Mouse (Mus musculus): ENCODE measurements around the gene Use1.

Use1 gene

DNA sequence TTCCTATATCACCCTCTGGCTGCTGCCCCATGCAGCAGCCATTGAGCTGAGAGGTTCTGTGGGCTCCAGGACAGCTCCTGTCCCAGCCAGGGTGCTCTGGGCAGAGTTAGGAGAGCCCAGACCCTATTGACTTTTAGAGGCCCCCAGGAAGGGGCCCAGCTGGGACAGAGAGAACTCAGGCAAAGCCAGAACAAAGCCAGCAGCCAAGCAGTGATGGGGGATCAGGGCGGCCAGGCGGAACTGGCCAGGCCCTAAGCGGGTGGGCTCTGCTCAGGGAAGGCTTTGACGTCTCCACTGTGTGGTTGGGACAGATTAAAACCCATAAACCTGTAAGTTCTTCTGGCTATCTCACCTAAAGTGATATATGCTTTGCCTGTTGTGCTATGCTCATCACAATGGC is 12.4 kb downstream of the Use1 start:
- no peak for DNase-seq

GRCm38 (mm10) chr8:71379512-71380075 is 12.9 kb downstream of the Use1 start:
- peak; percentile 57 for DNase-seq

DNA sequence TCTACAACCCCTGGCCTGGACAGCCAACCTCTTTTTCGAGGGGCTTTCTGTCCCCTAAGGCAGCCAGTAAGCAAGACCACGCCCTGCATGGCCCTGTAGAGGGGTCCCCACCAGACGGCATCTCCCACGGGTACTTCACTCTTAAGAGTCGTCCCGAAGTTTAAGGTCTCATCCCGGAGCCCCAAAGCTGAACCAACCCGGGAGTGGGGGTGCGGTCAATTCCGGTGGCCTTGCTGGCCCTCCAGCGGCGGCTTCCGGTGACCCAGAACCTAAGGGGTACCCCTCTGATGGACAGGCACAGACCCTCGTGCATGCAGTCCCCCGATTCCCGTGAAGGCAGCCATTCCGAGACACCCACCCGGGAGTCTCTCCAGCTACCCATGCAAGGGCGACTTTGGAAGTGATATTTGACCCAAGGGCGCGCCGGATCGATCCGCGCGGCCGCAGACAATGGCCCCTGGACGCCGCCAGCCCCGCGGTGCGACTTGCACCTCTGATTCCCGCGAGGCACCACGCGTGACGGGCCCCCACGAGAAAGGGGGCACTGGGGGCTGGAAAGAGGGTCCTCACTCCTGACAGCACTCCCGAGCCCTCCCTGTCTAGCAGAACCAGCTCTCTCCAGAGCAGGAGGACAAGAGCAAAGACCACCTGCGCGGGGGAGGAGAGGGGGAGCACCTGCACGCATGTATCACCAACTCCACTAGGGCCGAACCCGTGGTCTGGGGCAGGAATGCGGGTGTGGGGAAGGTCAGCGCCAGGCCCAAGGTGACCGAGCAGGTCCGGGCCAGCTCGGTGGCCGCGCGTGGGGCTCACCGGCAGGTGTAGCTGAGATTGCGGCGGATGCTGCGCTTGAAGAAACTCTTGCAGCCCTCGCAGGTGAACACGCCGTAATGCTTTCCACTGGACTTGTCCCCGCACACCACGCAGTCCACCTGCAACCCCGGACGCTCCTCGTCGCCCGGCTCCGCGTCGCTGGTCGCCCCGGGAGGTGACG is 13.8 kb downstream of the Use1 start:
- peak; percentile 61 for DNase-seq

DNA sequence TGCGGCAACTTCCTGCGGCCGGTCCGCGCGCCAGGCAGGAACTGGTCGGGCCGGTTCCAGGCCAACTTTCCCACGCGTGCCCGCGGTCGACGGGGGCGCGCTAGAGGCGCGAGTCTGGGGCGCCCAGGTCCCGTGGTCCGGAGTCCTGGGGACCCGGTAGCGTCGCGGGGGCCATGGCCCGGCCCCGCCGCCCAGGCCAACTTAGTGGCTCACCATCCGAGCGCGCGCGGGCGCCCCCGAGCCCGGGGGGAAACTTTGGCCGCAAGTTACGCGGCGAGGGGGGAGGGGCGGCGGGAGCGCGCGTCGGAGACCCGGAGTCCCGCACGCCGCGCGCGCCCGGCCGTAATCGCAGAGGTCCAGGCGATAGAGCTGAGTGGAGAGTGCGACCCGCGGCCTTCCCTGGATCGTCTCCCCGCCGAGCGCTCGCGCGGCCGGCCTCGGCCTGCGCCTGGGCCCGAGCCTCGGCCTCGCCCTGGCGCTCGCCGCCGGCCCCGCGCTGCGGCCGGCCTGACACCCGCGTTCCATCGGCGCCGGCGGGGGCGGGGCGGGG is 14.8 kb downstream of the Use1 start, which contains the start of gene Nr2f6:
Nr2f6 (minus strand) TSS at position 540 of the 550 bp plus-strand sequence.
- peak; percentile 77 for DNase-seq

- peak; percentile 88 for DNase-seq
These were observed 15.6 kb downstream of the Use1 start for GRCm38 (mm10) chr8:71381971-71382961.

DNA sequence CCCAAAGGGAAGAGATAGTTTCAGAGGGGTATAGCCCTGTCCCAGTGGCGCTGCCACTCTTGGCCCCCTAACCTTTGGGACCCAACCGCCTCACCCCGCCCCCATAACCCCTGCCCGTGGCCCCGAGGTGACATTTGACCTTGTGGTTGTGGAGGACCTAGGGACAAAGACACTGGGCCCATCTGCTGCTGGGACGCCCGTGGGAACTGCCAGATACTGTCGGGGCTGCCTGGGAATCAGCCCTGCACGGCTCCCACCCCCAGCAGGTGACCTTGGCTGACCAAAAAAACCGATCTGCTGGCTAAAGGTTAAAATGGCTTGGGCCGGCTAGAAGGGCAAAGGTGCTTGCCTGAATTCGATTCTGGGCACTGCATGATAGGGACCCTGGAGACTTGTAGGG is 16.7 kb downstream of the Use1 start:
- DNase-seq = peak; percentile 55

- peak; percentile 38 for DNase-seq
These were observed 17.2 kb downstream of the Use1 start for GRCm38 (mm10) chr8:71383860-71384259.

- DNase-seq = peak; percentile 34
These were observed 18.7 kb downstream of the Use1 start for GRCm38 (mm10) chr8:71385212-71385835.

GRCm38 (mm10) chr8:71388267-71388666 is 21.6 kb downstream of the Use1 start:
- DNase-seq = no peak

GRCm38 (mm10) chr8:71391696-71392095 is 25.0 kb downstream of the Use1 start:
- peak; percentile 1 for DNase-seq

- DNase-seq = peak; percentile 11
These were observed 25.7 kb downstream of the Use1 start for GRCm38 (mm10) chr8:71392391-71392790.

DNA sequence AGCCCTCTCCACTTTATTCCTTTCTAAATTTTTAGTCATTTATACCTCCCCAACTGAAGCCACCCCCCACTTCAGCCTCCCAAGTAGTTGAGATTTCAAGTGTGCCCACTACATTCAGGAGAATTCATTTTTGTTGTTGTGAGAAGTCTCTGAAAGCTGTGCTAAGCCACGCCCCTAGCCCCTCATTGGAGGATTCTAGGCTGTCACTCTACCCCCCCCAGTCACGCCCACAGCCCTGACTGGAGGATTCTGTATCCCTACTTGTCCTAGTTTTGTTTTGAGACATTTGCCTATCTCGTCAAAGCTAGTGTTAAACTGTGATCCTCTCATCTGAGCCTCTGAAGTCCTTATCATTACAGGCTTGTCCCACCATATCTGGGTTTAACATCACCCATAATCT is 26.2 kb downstream of the Use1 start:
- peak; percentile 34 for DNase-seq

DNA sequence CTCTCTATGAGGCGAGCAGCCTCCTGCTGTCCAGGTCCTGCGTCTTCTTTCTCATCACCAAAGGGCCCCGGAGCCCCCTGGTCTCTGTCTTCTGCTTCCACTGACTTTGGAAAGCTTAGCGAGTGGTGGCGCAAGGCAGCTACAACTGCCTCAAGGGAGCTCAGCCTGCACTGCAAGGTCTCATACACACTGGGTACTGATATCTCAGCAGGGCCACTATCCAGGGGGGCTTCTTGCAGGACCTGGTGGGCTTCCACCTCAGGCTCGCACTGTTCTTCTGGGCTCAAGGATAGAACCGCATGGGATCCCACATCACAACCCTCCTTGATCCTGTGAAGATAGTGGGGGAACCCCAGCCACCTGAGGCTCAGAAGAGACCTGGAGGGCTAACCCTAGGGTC is 27.8 kb downstream of the Use1 start:
- DNase-seq = peak; percentile 53

DNA sequence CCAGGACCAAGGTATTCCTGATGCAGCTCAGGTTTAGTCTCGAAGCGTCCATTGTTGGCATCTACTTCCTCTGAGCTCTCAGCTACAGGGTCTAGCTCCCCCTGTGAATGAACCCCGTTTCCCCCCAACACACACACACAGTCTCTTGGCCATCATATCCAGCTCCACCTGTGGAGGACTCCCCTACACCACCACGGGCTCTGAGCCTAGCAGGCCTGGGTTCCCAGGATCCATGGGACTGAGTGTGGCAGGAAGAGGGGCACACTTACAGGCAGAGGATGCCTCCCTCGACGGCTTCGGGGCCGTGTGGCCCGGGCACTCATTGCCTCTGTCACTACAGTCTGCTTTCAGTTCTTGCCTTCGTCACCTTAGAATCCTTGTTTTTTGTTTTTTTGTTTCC is 28.4 kb downstream of the Use1 start:
- DNase-seq = no peak

- DNase-seq = peak; percentile 61
These were observed 29.0 kb downstream of the Use1 start, which contains the start of gene Ushbp1 for GRCm38 (mm10) chr8:71395629-71396028. Gene Ushbp1, minus strand, starts transcription at chr8:71395802.

DNA sequence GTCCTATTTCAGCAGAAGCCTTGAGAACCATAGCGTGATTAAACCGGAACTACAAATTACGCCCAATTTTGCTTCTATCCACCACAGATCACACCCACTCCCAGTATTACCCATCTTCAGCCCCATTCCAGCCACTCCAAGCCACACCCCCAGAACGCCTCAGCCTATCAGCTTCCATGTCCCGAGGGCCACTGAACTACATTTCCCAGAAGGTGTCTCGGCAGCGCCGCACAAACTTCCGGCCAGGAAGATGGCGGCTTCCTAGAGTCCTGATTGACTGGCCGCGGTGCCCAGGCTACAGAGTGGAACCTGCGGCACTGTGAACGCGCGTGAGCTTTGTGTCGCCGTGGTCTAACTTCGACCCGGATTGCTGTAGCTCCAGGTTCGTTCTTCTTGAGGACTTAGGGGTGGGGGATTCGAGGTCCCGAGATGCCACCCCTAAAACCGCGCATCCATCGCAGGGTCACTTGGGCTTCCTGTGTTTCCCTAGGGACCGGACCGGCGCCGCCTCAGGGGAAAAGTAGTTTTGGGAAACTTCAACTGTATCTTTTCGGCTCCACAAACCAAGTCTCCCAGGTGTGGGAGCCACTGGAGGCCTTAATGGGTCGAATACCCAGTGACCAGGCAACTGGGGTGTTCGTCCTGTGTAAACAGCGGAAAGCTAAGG is 30.1 kb downstream of the Use1 start, which contains the start of gene Babam1:
Babam1 (plus strand) TSS at position 223 of the 667 bp plus-strand sequence.
- DNase-seq = peak; percentile 98

- peak; percentile 62 for DNase-seq
These were observed 31.1 kb downstream of the Use1 start for GRCm38 (mm10) chr8:71397701-71398100.

GRCm38 (mm10) chr8:71400826-71401225 is 34.2 kb downstream of the Use1 start:
- peak; percentile 8 for DNase-seq

- DNase-seq = peak; percentile 15
These were observed 34.8 kb downstream of the Use1 start for GRCm38 (mm10) chr8:71401454-71401853.

- DNase-seq = peak; percentile 25
These were observed 35.9 kb downstream of the Use1 start for GRCm38 (mm10) chr8:71402446-71402964.
